In genomic region chr11:69148451-69148960, GRCm38 (mm10) we compare ENCODE assay signal across 20 mouse cellular contexts. TPM values are rescaled to one million over a fixed set of nuclear protein-coding genes. Genes with fewer than 3 reads are reported as not detected.
"Had no signal": no experiment of that assay in that cellular context is flagged by ENCODE, and none has a peak within 500 bp of the region (broad histone marks: within the 10 kb centered on the region; RNA-seq: fewer than 3 reads in every experiment).

No protein-coding gene starts in this region.

- ATAC-seq: liver, postnatal 0 days; lung, postnatal 0 days; midbrain, embryonic 15.5 days had no signal

- DNase-seq: kidney, postnatal 14 days; kidney, postnatal 4 days; left cerebral cortex, postnatal 4 days; liver, postnatal 0 days; lung, embryonic 14.5 days; right cerebral cortex, adult 18-20 months; right cerebral cortex, postnatal 14 days; right cerebral cortex, postnatal 4 days; thymus, adult 2 months; thymus, postnatal 14 days; thymus, postnatal 4 days had no signal

RNA-seq across cellular contexts. Expression of gene Alox12b, which starts 8.3 kb away (rescaled TPM):
- total RNA-seq: megakaryocyte, adult 5-6 weeks had no signal
- polyA plus RNA-seq: liver, embryonic 11.5 days; liver, embryonic 14.5 days; liver, postnatal 0 days; lung, embryonic 14.5 days; lung, postnatal 0 days; macrophage; stomach, embryonic 14.5 days had no signal

RNA-seq across cellular contexts. Expression of gene Aloxe3, which starts 22.8 kb away (rescaled TPM):
- polyA plus RNA-seq: liver, embryonic 11.5 days; macrophage; neural tube, embryonic 12.5 days had no signal

RNA-seq across cellular contexts. Expression of gene 9130213A22Rik, which starts 26.1 kb away (rescaled TPM):
- total RNA-seq: megakaryocyte, adult 5-6 weeks had no signal
- polyA plus RNA-seq: neural tube, embryonic 12.5 days had no signal

RNA-seq across cellular contexts. Expression of gene Hes7, which starts 28.3 kb away (rescaled TPM):
- total RNA-seq: megakaryocyte, adult 5-6 weeks had no signal
- polyA plus RNA-seq: macrophage had no signal

RNA-seq across cellular contexts. Expression of gene Alox8, which starts 49.1 kb away (rescaled TPM):
- polyA plus RNA-seq: limb, embryonic 12.5 days; lung, embryonic 14.5 days; macrophage; stomach, embryonic 14.5 days had no signal
